Mouse (Mus musculus) lung, adult 2 months (tissue): ENCODE measurements around the gene Trim46.
A peak's percentile ranks its signal among the peaks of the same experiment; 100 is the strongest.

Source experiments
- CTCF ChIP-seq: fragments of 200-500 bp; IDR thresholded peaks from 2 replicates; pipeline ENCODE4 v1.5.1; 2011; ENCODE audit warnings: mild to moderate bottlenecking, low read length, control low read depth; ENCODE audit not compliant: insufficient read depth
- POLR2A ChIP-seq: fragments of 200-500 bp; IDR thresholded peaks from 2 replicates; pipeline ENCODE4 v1.6.1; 2011; ENCODE audit warnings: low read depth, mild to moderate bottlenecking, control low read depth, low read length, borderline replicate concordance; ENCODE audit errors: extremely low read depth

DNA sequence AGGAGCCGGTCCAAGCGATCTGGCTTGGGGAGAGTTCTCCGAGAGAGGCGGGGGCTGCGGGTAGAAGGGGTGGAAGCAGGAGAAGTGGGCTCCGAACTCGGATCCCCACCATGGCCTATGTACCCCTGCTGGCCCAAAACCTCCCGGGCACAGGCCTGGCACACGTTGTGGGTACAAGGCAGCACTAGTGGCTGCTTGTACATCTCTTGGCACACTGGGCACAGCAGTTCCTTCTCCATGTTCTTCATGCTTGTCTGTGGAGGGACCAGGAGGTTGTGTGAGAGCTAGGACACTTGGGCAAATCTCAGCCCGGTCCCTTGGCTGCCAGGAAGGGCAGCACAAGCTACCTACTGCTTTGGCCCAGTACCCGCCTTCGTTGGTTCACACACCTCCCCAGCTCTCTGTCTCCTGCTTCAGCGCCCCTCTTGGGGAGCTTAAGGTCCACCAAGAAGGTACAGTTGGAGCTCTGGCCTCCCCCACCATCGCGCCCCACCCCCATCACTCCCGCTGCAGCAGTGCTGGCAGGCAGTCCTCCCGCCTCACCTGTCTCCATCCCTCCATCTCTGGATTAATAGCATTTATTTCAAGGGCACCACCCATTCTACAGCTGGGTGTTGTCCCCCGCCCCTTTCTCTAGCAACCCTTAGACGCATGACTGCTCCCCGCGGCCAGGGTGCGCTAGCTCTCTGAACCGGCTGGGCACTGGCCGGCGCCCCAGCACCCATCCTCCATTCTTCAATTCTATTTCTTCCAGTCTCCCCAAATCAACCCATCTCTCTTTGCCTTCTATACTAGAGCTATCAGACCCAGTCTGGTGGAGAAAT lies 1.7 kb downstream of the Trim46 start:
- TF ChIP-seq CTCF (0 out of 2 replicates have a peak, but pooled peaks have one; percentile 13), POLR2A (no peak)
